Mouse (Mus musculus) heart, postnatal 0 days (tissue): ENCODE results near the gene Itgae.

Experiments used
- CTCF ChIP-seq: IDR thresholded peaks from 2 replicates; pipeline ENCODE4 v1.5.1; 2016; ENCODE audit warnings: antibody characterized with exemption, control low read depth, low read depth
- EP300 ChIP-seq: IDR thresholded peaks from 2 replicates; pipeline ENCODE4 v1.6.1; 2016; ENCODE audit warnings: antibody characterized with exemption, low read depth

DNA sequence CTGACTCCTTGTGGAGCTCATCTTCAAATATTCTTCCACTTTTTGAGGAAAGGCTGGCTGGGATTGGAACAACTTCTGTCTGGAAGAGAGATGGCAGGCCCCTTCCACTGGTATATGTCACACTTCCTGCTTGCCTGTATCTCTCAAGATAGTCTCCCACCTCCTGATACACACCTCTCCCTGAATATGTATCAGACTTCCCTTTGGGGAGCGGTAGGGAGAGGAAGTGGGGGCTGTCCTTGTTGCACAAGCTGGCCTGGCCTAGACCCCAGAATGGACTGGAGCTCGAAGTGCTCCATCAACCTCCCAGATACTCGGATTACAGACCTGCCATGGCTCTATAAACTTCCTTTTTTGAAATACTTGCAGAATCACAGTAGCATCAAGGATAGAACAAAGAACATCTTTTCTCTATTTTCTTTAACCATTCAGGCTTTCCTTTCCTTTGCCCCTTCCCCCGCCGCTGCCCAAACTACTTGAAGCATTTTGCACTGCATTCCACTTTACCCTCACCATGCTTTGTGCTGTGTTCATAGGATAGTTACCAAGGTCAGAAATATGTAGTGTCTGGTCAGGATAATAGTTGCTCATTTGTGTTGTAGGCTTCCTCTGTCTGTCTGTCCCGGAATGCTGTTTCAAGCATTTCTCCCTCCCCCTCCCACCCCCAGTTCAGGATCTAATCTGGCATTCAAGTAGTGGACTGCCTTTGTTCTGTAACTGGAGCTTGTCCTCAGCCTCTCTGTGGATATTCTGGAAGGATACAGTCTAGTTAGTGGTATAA is 2.5 kb upstream of the Itgae start:
- TF ChIP-seq CTCF (no peak), EP300 (no peak)
